7 mouse cellular contexts compared by ENCODE assay signal in the genomic region with DNA sequence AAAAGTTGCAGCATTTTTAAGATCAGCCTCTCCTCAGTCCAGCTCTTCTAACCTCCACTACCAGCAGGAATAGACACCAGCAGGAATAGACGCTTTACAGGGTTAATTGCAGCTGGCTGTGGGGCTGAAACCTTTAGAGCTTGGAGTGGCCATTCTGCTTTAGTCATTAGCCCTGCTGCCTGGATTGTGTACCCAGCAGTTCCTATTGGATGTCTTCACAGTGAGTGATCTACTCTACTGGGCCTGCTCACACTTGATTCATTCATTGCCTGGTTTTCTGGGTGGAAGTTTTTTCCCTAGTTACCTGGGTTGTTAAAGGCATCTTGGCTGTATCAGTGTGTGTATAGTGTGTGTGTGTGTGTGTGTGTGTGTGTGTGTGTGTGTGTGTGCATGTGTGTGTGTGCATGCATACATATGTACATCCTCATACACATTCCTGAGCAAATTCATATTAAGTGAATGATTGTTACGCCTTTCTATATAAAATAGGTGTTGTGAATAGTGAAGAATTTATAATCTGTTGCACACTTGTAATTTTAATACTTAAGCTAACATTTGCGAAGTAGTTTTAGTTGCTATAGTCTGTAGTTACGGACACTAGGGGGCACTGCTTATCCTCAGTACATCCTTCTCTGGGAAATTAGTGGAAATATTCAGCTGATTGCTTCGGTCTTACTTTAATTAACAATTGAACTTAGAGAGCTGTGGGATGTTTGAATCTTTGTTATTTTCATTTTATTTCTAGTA. TPM values are rescaled to one million over a fixed set of nuclear protein-coding genes. Genes with fewer than 3 reads are reported as not detected.
A peak's percentile ranks its signal among the peaks of the same experiment; 100 is the strongest.
DNase-seq lines count a peak whose midpoint lies in the region; ATAC-seq lines count a peak whose summit lies in the region.

No protein-coding gene starts in this region.

- no peak overlapping the region for H3K27ac ChIP-seq in kidney, embryonic 16.5 days (ENCODE audit: low read length)

- no peak overlapping the region for H3K4me2 ChIP-seq in kidney, embryonic 16.5 days (replicated peaks; ENCODE audit: low read depth, low read length)

- no peak overlapping the region for H3K4me3 ChIP-seq in kidney, embryonic 16.5 days (ENCODE audit: low read length)

- peak; percentile 52 for DNase-seq in right cerebral cortex, adult 18-20 months
- no peak for DNase-seq in right cerebral cortex, postnatal 25 days
- peak; percentile 9 to 61 for DNase-seq in adrenal gland, postnatal 36 days
- DNase-seq in fibroblast of lung, adult 2 months (ENCODE audit: low read depth): peak; percentile 17
- DNase-seq in lung, postnatal 25 days (ENCODE audit: low spot score): peak; percentile 20
- peak; percentile 50 for DNase-seq in splenic B cell, adult 2 months (ENCODE audit: low read depth, low spot score)

- H3K9me3 ChIP-seq in kidney, embryonic 16.5 days (ENCODE audit: low read length): no peaks in the 10 kb centered on the region

- ATAC-seq in kidney, embryonic 16.5 days (ENCODE audit: low FRiP score, low TSS enrichment): peak; percentile 39; the same call in 1 of the 2 replicates

- H3K36me3 ChIP-seq in kidney, embryonic 16.5 days (ENCODE audit: insufficient read depth, low read length): no peaks in the 10 kb centered on the region
- no peaks in the 10 kb centered on the region for H3K36me3 ChIP-seq in splenic B cell, adult 2 months (ENCODE audit: control insufficient read depth, insufficient read depth, low read length, poor library complexity, severe bottlenecking)

- no peak overlapping the region for H3K9ac ChIP-seq in kidney, embryonic 16.5 days (replicated peaks; ENCODE audit: low read length)

- no peaks in the 10 kb centered on the region for H3K27me3 ChIP-seq in kidney, embryonic 16.5 days (ENCODE audit: insufficient read depth, low read length)
- H3K27me3 ChIP-seq in splenic B cell, adult 2 months (ENCODE audit: control insufficient read depth, insufficient read depth, low read length, poor library complexity, severe bottlenecking): no peaks in the 10 kb centered on the region

- 23% methylated on average over 5 of the region's 5 CpGs for WGBS in kidney, embryonic 16.5 days

- H3K4me1 ChIP-seq in kidney, embryonic 16.5 days (ENCODE audit: insufficient read depth, low read length): no peaks in the 10 kb centered on the region

RNA-seq across cellular contexts. Expression of a gene that starts 42.4 kb away (rescaled TPM):
- total RNA-seq in adrenal gland, postnatal 36 days (2021): 1 to 10 TPM in 1 of 2 experiments, under 1 TPM in 1; 0.99 to 1.1 TPM
- 0.81 and 2.3 TPM in 2 replicates for polyA plus RNA-seq in kidney, embryonic 16.5 days (2015; fragmentation: Nextera tagmentation; extraction: Ambion mirVana)
